27 mouse cellular contexts compared by ENCODE assay signal in genomic region chr17:7857658-7858057, GRCm38 (mm10). TPM values are rescaled to one million over a fixed set of nuclear protein-coding genes. Genes with fewer than 3 reads are reported as not detected.
DNase-seq lines count a peak whose midpoint lies in the region; ATAC-seq and TF ChIP-seq lines count a peak whose summit lies in the region.
"Had no signal": no experiment of that assay in that cellular context is flagged by ENCODE, and none has a peak within 500 bp of the region (broad histone marks: within the 10 kb centered on the region; RNA-seq: fewer than 3 reads in every experiment).

No protein-coding gene starts in this region.

- TF ChIP-seq CTCF in stomach, postnatal 0 days (IDR thresholded peaks at IDR 0.05; ENCODE audit: low read depth) = no peak

- WGBS in embryonic facial prominence, embryonic 12.5 days = 73% methylated on average over 6 of the region's 6 CpGs
- WGBS in embryonic facial prominence, embryonic 10.5 days = 84% methylated on average over 6 of the region's 6 CpGs
- WGBS in kidney, embryonic 16.5 days = 73% methylated on average over 6 of the region's 6 CpGs
- 88% methylated on average over 4 of the region's 6 CpGs for WGBS in stomach, postnatal 0 days

- H3K4me1 ChIP-seq in embryonic facial prominence, embryonic 12.5 days = peaks cover 7% of the 10 kb centered on the region; the same call in 1 of the 2 replicates
- H3K4me1 ChIP-seq in embryonic facial prominence, embryonic 10.5 days = peaks cover 6% of the 10 kb centered on the region
- no peaks in the 10 kb centered on the region for H3K4me1 ChIP-seq in kidney, embryonic 16.5 days (ENCODE audit: insufficient read depth, low read length)
- no peaks in the 10 kb centered on the region for H3K4me1 ChIP-seq in stomach, postnatal 0 days (replicated peaks; ENCODE audit: control insufficient read depth, insufficient read depth)
- H3K4me1 ChIP-seq: forebrain, embryonic 13.5 days; heart, embryonic 15.5 days had no signal

- 0 out of 2 replicates have a peak, but pooled peaks have one; percentile 54 for ATAC-seq in embryonic facial prominence, embryonic 12.5 days (ENCODE audit: insufficient number of reproducible peaks, insufficient read depth, low FRiP score, low TSS enrichment)
- peak; percentile 35; the same call in 1 of the 2 replicates for ATAC-seq in kidney, embryonic 16.5 days (ENCODE audit: low FRiP score, low TSS enrichment)
- ATAC-seq in common myeloid progenitor, adult 5-6 weeks (replicated peaks; ENCODE audit: low read depth, poor library complexity, severe bottlenecking) = 0 out of 2 replicates have a peak, but pooled peaks have one; percentile 22
- 0 out of 2 replicates have a peak, but pooled peaks have one; percentile 40 for ATAC-seq in stomach, postnatal 0 days (ENCODE audit: low FRiP score, low TSS enrichment)
- ATAC-seq in frontal cortex, adult (ENCODE audit: low TSS enrichment) = no peak
- ATAC-seq: forebrain, embryonic 13.5 days; forebrain, embryonic 16.5 days; hindbrain, embryonic 16.5 days had no signal

- H3K9me3 ChIP-seq in embryonic facial prominence, embryonic 12.5 days = no peaks in the 10 kb centered on the region
- 0 out of 2 replicates have a peak, but pooled peaks cover 4% of the 10 kb centered on the region for H3K9me3 ChIP-seq in embryonic facial prominence, embryonic 10.5 days
- H3K9me3 ChIP-seq in kidney, embryonic 16.5 days (ENCODE audit: low read length) = no peaks in the 10 kb centered on the region
- H3K9me3 ChIP-seq in stomach, postnatal 0 days (ENCODE audit: control insufficient read depth, low read length) = no peaks in the 10 kb centered on the region
- H3K9me3 ChIP-seq: forebrain, embryonic 13.5 days; heart, embryonic 15.5 days; hindbrain, embryonic 10.5 days; hindbrain, embryonic 13.5 days had no signal

- no peak for TF ChIP-seq EP300 in stomach, postnatal 0 days (optimal IDR thresholded peaks at IDR 0.05)

- no peak overlapping the region for H3K4me2 ChIP-seq in embryonic facial prominence, embryonic 12.5 days (replicated peaks)
- H3K4me2 ChIP-seq in kidney, embryonic 16.5 days (replicated peaks; ENCODE audit: low read depth, low read length) = no peak overlapping the region
- no peak overlapping the region for H3K4me2 ChIP-seq in stomach, postnatal 0 days (replicated peaks; ENCODE audit: low read depth)
- H3K4me2 ChIP-seq: forebrain, embryonic 13.5 days; heart, embryonic 11.5 days; heart, embryonic 15.5 days; hindbrain, embryonic 13.5 days had no signal

- no peak overlapping the region for H3K27ac ChIP-seq in embryonic facial prominence, embryonic 12.5 days
- no peak overlapping the region for H3K27ac ChIP-seq in embryonic facial prominence, embryonic 10.5 days (replicated peaks)
- H3K27ac ChIP-seq in kidney, embryonic 16.5 days (ENCODE audit: low read length) = no peak overlapping the region
- no peak overlapping the region for H3K27ac ChIP-seq in stomach, postnatal 0 days (replicated peaks)
- H3K27ac ChIP-seq: forebrain, embryonic 10.5 days; forebrain, embryonic 13.5 days; heart, embryonic 15.5 days; hindbrain, embryonic 10.5 days; hindbrain, embryonic 13.5 days had no signal

- no peaks in the 10 kb centered on the region for H3K36me3 ChIP-seq in embryonic facial prominence, embryonic 12.5 days
- H3K36me3 ChIP-seq in embryonic facial prominence, embryonic 10.5 days (replicated peaks) = no peaks in the 10 kb centered on the region
- no peaks in the 10 kb centered on the region for H3K36me3 ChIP-seq in kidney, embryonic 16.5 days (ENCODE audit: insufficient read depth, low read length)
- no peaks in the 10 kb centered on the region for H3K36me3 ChIP-seq in stomach, postnatal 0 days (ENCODE audit: control insufficient read depth, insufficient read depth, low read length)
- H3K36me3 ChIP-seq: forebrain, embryonic 10.5 days; G1E; heart, embryonic 15.5 days; hindbrain, embryonic 10.5 days; hindbrain, embryonic 13.5 days had no signal

- intact Hi-C loops in gastrocnemius, postnatal 36 days (cut with DNase I) = no loop called here

- no peak for DNase-seq in embryonic facial prominence, embryonic 10.5 days (ENCODE audit: low spot score)
- DNase-seq in kidney, adult 8-10 months = no peak
- DNase-seq in stomach, postnatal 0 days (ENCODE audit: low spot score) = no peak
- no peak for DNase-seq in gastrocnemius, postnatal 36 days
- DNase-seq: adrenal gland, adult 8-10 months; adrenal gland, postnatal 25 days; B cell, adult 2 months; cerebellum, adult 11-12 months; cerebellum, adult 8-10 months; cerebellum, postnatal 10 days; gastrocnemius, adult 2 months; heart, postnatal 36 days; kidney, adult 11 months had no signal

- H3K9ac ChIP-seq in embryonic facial prominence, embryonic 12.5 days = no peak overlapping the region
- H3K9ac ChIP-seq in kidney, embryonic 16.5 days (replicated peaks; ENCODE audit: low read length) = no peak overlapping the region
- H3K9ac ChIP-seq in stomach, postnatal 0 days (ENCODE audit: low read length) = no peak overlapping the region
- H3K9ac ChIP-seq: forebrain, embryonic 13.5 days; heart, embryonic 15.5 days; hindbrain, embryonic 13.5 days had no signal

- H3K27me3 ChIP-seq in embryonic facial prominence, embryonic 12.5 days = no peaks in the 10 kb centered on the region
- H3K27me3 ChIP-seq in embryonic facial prominence, embryonic 10.5 days (replicated peaks; ENCODE audit: low read depth, poor library complexity, severe bottlenecking) = no peaks in the 10 kb centered on the region
- H3K27me3 ChIP-seq in kidney, embryonic 16.5 days (ENCODE audit: insufficient read depth, low read length) = no peaks in the 10 kb centered on the region
- H3K27me3 ChIP-seq in stomach, postnatal 0 days (ENCODE audit: control insufficient read depth, insufficient read depth, low read length) = no peaks in the 10 kb centered on the region
- H3K27me3 ChIP-seq: CH12.LX; forebrain, embryonic 13.5 days; heart, embryonic 15.5 days; hindbrain, embryonic 13.5 days had no signal

- H3K4me3 ChIP-seq in embryonic facial prominence, embryonic 12.5 days = no peak overlapping the region
- H3K4me3 ChIP-seq in embryonic facial prominence, embryonic 10.5 days = no peak overlapping the region
- H3K4me3 ChIP-seq in kidney, embryonic 16.5 days (ENCODE audit: low read length) = no peak overlapping the region
- no peak overlapping the region for H3K4me3 ChIP-seq in stomach, postnatal 0 days (ENCODE audit: low read depth, low read length)
- H3K4me3 ChIP-seq: forebrain, embryonic 10.5 days; forebrain, embryonic 13.5 days; gastrocnemius, adult 2 months; heart, embryonic 15.5 days; hindbrain, embryonic 10.5 days; hindbrain, embryonic 13.5 days had no signal

RNA-seq across cellular contexts. Expression of gene Fndc1, which starts 30.6 kb away (rescaled TPM):
- 7.8 and 10.6 TPM in 2 replicates for polyA plus RNA-seq in embryonic facial prominence, embryonic 12.5 days (2016; fragmentation: Nextera tagmentation; extraction: Ambion mirVana)
- 0.60 and 1.3 TPM in 2 replicates for polyA plus RNA-seq in embryonic facial prominence, embryonic 10.5 days (2016; fragmentation: Nextera tagmentation; extraction: Ambion mirVana)
- polyA plus RNA-seq in kidney, embryonic 16.5 days (2015; fragmentation: Nextera tagmentation; extraction: Ambion mirVana) = 2.5 and 5.1 TPM in 2 replicates
- not detected in 2 replicates for total RNA-seq in common myeloid progenitor, adult 5-6 weeks (2017)
- polyA plus RNA-seq in stomach, postnatal 0 days (2015; fragmentation: Nextera tagmentation; extraction: Ambion mirVana) = 25.7 and 27.0 TPM in 2 replicates
- 10 to 100 TPM; 35.8 to 37.8 TPM for total RNA-seq in gastrocnemius, postnatal 36 days (2021)
- polyA plus RNA-seq: G1E had no signal
